10 mouse cellular contexts compared by ENCODE assay signal in genomic region chr17:17409601-17410000, GRCm38 (mm10). TPM values are rescaled to one million over a fixed set of nuclear protein-coding genes. Genes with fewer than 3 reads are reported as not detected.
DNase-seq lines count a peak whose midpoint lies in the region; ATAC-seq and TF ChIP-seq lines count a peak whose summit lies in the region.
"Had no signal": no experiment of that assay in that cellular context is flagged by ENCODE, and none has a peak within 500 bp of the region (broad histone marks: within the 10 kb centered on the region; RNA-seq: fewer than 3 reads in every experiment).

No protein-coding gene starts in this region.

- H3K4me1 ChIP-seq in forebrain, postnatal 0 days (ENCODE audit: insufficient read depth) = 0 out of 2 replicates have a peak, but pooled peaks cover 4% of the 10 kb centered on the region
- H3K4me1 ChIP-seq in midbrain, embryonic 11.5 days (ENCODE audit: control insufficient read depth, insufficient read depth, low read length) = peaks cover 20% of the 10 kb centered on the region

- no peaks in the 10 kb centered on the region for H3K36me3 ChIP-seq in forebrain, postnatal 0 days (ENCODE audit: insufficient read depth)
- no peaks in the 10 kb centered on the region for H3K36me3 ChIP-seq in midbrain, embryonic 11.5 days (ENCODE audit: control insufficient read depth, insufficient read depth, low read length)

- peak; percentile 24 to 50 for DNase-seq in frontal cortex, adult 2 months (ENCODE audit: extremely low spot score in 1 of 2, low spot score in 1 of 2)
- DNase-seq in frontal cortex, postnatal 14 days (ENCODE audit: low spot score in 2 of 2) = no peak
- peak; percentile 39 for DNase-seq in R1 (ENCODE audit: low read depth, low spot score)
- DNase-seq in forebrain, postnatal 0 days = no peak
- DNase-seq in midbrain, embryonic 11.5 days (ENCODE audit: low spot score, missing footprints) = peak; percentile 93
- DNase-seq in thymus, adult 18-20 months = no peak
- no peak for DNase-seq in urinary bladder, postnatal 25 days (ENCODE audit: low spot score)
- DNase-seq in gastrocnemius, postnatal 14 days = no peak
- DNase-seq: gastrocnemius, postnatal 10 days; kidney, adult 2 months had no signal

- H3K9ac ChIP-seq in forebrain, postnatal 0 days = no peak overlapping the region
- no peak overlapping the region for H3K9ac ChIP-seq in midbrain, embryonic 11.5 days (ENCODE audit: low read length)

- no peak overlapping the region for H3K4me3 ChIP-seq in forebrain, postnatal 0 days (ENCODE audit: low read depth, low read length)
- H3K4me3 ChIP-seq in midbrain, embryonic 11.5 days (ENCODE audit: low read depth, low read length) = no peak overlapping the region

- H3K27me3 ChIP-seq in forebrain, postnatal 0 days (ENCODE audit: insufficient read depth, low read length) = no peaks in the 10 kb centered on the region
- no peaks in the 10 kb centered on the region for H3K27me3 ChIP-seq in midbrain, embryonic 11.5 days (ENCODE audit: control insufficient read depth, insufficient read depth, low read length)

- no peak for TF ChIP-seq CTCF in forebrain, postnatal 0 days (IDR thresholded peaks at IDR 0.05; ENCODE audit: low read depth)

- no peak overlapping the region for H3K27ac ChIP-seq in forebrain, postnatal 0 days (ENCODE audit: low read depth, low read length)
- peak overlapping the region; percentile 67; the same call in 1 of the 2 replicates for H3K27ac ChIP-seq in midbrain, embryonic 11.5 days (ENCODE audit: low read depth, low read length)

- no peaks in the 10 kb centered on the region for H3K9me3 ChIP-seq in forebrain, postnatal 0 days (ENCODE audit: low read length)
- H3K9me3 ChIP-seq in midbrain, embryonic 11.5 days (ENCODE audit: control insufficient read depth, low read length) = no peaks in the 10 kb centered on the region

- H3K4me2 ChIP-seq in forebrain, postnatal 0 days (ENCODE audit: low read depth) = no peak overlapping the region
- H3K4me2 ChIP-seq in midbrain, embryonic 11.5 days = peak overlapping the region; percentile 19; the same call in 1 of the 2 replicates

- intact Hi-C loops in gastrocnemius, postnatal 14 days (cut with DNase I; ENCODE audit: low total_unique reads) = no loop called here

- 13% methylated on average over 2 of the region's 2 CpGs for WGBS in forebrain, postnatal 0 days
- 0% methylated on average over 2 of the region's 2 CpGs for WGBS in midbrain, embryonic 11.5 days

- ATAC-seq in forebrain, postnatal 0 days = 0 out of 2 replicates have a peak, but pooled peaks have one; percentile 34
- peak; percentile 86 for ATAC-seq in midbrain, embryonic 11.5 days (ENCODE audit: low FRiP score)

RNA-seq across cellular contexts. Expression of gene Lix1, which starts 7.1 kb away (rescaled TPM):
- 69.9 and 72.8 TPM in 2 replicates for polyA plus RNA-seq in frontal cortex, adult 2 months (2012; rRNA removed)
- total RNA-seq in forebrain, postnatal 0 days (2014; rRNA removed) = 27.5 and 45.4 TPM in 2 replicates
- polyA plus RNA-seq in forebrain, postnatal 0 days (2015; fragmentation: Nextera tagmentation; extraction: Ambion mirVana) = 25.1 and 33.0 TPM in 2 replicates
- polyA plus RNA-seq in midbrain, embryonic 11.5 days (2014; fragmentation: Nextera tagmentation; extraction: Ambion mirVana) = 46.9 and 54.6 TPM in 2 replicates
- total RNA-seq in gastrocnemius, postnatal 14 days (2021) = 1 to 10 TPM; 2.9 to 3.2 TPM

RNA-seq across cellular contexts. Expression of gene Riok2, which starts 35.5 kb away (rescaled TPM):
- 21.8 and 22.2 TPM in 2 replicates for polyA plus RNA-seq in frontal cortex, adult 2 months (2012; rRNA removed)
- 30.6 and 31.0 TPM in 2 replicates for total RNA-seq in forebrain, postnatal 0 days (2014; rRNA removed)
- polyA plus RNA-seq in forebrain, postnatal 0 days (2015; fragmentation: Nextera tagmentation; extraction: Ambion mirVana) = 14.6 and 16.2 TPM in 2 replicates
- 31.7 and 33.0 TPM in 2 replicates for polyA plus RNA-seq in midbrain, embryonic 11.5 days (2014; fragmentation: Nextera tagmentation; extraction: Ambion mirVana)
- 10 to 100 TPM; 12.0 to 13.4 TPM for total RNA-seq in gastrocnemius, postnatal 14 days (2021)

Comparison
In these comparisons a context has a peak if more than half of its experiments do, and no peak if none do; other contexts are left out.
1. DNase-seq: peak in frontal cortex, adult 2 months (2 of 2), R1 (single experiment) and midbrain, embryonic 11.5 days (single experiment); none in frontal cortex, postnatal 14 days (0 of 2), forebrain, postnatal 0 days (single experiment), thymus, adult 18-20 months (0 of 2), urinary bladder, postnatal 25 days (single experiment) and gastrocnemius, postnatal 14 days (single experiment).